Mouse (Mus musculus) megakaryocyte, adult 5-6 weeks (primary cell): ENCODE results near the gene Wdfy4. TPM values are rescaled to one million over a fixed set of nuclear protein-coding genes. Genes with fewer than 3 reads are reported as not detected.
A peak's percentile ranks its signal among the peaks of the same experiment; 100 is the strongest.

Experiments
- ATAC-seq: 2 replicates; pipeline ENCODE4 v1.8.0; 2016; ENCODE audit warnings: mild to moderate bottlenecking, inconsistent platforms; ENCODE audit not compliant: poor library complexity, severe bottlenecking
- total RNA-seq, 2 experiments: library from RNA; stranded (forward) in 1 of 2; stranded (reverse) in 1 of 2; fragments of 153-499, 151-499 nt in 1 of 2; fragments of 221-1000, 200-1000 nt in 1 of 2; gene quantifications; 2 replicates each; pipeline versions ENCODE4 v1.2.3 to v1.2.4; 2015 to 2017

Gene Wdfy4
- total RNA-seq, 2 experiments from 2014 or later, result 44.6 to 65.9 TPM

- ATAC-seq, result peak; percentile 37
Observed at GRCm38 (mm10) chr14:33190646-33191045, 5.3 kb upstream of the Wdfy4 start.

GRCm38 (mm10) chr14:33189849-33190423 is 4.6 kb upstream of the Wdfy4 start:
- no peak for ATAC-seq

GRCm38 (mm10) chr14:33189230-33189629 is 3.9 kb upstream of the Wdfy4 start:
- no peak for ATAC-seq

GRCm38 (mm10) chr14:33187201-33187600 is 1.9 kb upstream of the Wdfy4 start:
- no peak for ATAC-seq

GRCm38 (mm10) chr14:33180102-33180501 is 5.2 kb downstream of the Wdfy4 start:
- ATAC-seq, result no peak

- ATAC-seq, result peak; percentile 78
Observed at GRCm38 (mm10) chr14:33175059-33175821, 10.1 kb downstream of the Wdfy4 start.

- ATAC-seq, result no peak
Observed at GRCm38 (mm10) chr14:33171942-33172341, 13.4 kb downstream of the Wdfy4 start.

- ATAC-seq, result peak; percentile 65
Observed at GRCm38 (mm10) chr14:33168750-33169149, 16.6 kb downstream of the Wdfy4 start.

- ATAC-seq, result no peak
Observed at GRCm38 (mm10) chr14:33162238-33162637, 23.1 kb downstream of the Wdfy4 start.

GRCm38 (mm10) chr14:33158268-33158667 is 27.0 kb downstream of the Wdfy4 start:
- peak; percentile 57 for ATAC-seq

- ATAC-seq, result no peak
Observed at GRCm38 (mm10) chr14:33152941-33153340, 32.4 kb downstream of the Wdfy4 start.

- peak; percentile 67 for ATAC-seq
Observed at GRCm38 (mm10) chr14:33146287-33146686, 39.0 kb downstream of the Wdfy4 start.

- ATAC-seq, result no peak
Observed at GRCm38 (mm10) chr14:33136843-33137242, 48.5 kb downstream of the Wdfy4 start.

GRCm38 (mm10) chr14:33135170-33135569 is 50.1 kb downstream of the Wdfy4 start:
- no peak for ATAC-seq

GRCm38 (mm10) chr14:33131044-33131758 is 54.1 kb downstream of the Wdfy4 start:
- ATAC-seq, result no peak

GRCm38 (mm10) chr14:33116590-33116989 is 68.7 kb downstream of the Wdfy4 start:
- no peak for ATAC-seq

GRCm38 (mm10) chr14:33104809-33105208 is 80.5 kb downstream of the Wdfy4 start:
- ATAC-seq, result no peak

- ATAC-seq, result peak; percentile 22; the same call in 1 of the 2 replicates
Observed at GRCm38 (mm10) chr14:33101609-33102008, 83.7 kb downstream of the Wdfy4 start.

- peak; percentile 52; the same call in 1 of the 2 replicates for ATAC-seq
Observed at GRCm38 (mm10) chr14:33099926-33100325, 85.4 kb downstream of the Wdfy4 start.

- ATAC-seq, result peak; percentile 63
Observed at GRCm38 (mm10) chr14:33099111-33099510, 86.2 kb downstream of the Wdfy4 start.

- ATAC-seq, result no peak
Observed at GRCm38 (mm10) chr14:33096462-33096861, 88.8 kb downstream of the Wdfy4 start.

- no peak for ATAC-seq
Observed at GRCm38 (mm10) chr14:33083326-33083725, 102.0 kb downstream of the Wdfy4 start.
